Mouse (Mus musculus) C2C12 (cell line): ENCODE results near the gene Gmpr. TPM values are rescaled to one million over a fixed set of nuclear protein-coding genes. Genes with fewer than 3 reads are reported as not detected.

ENCODE experiments used
- H3K27me3 ChIP-seq: one replicate; pipeline ENCODE4 v1.6.1; 2011; ENCODE audit not compliant: control insufficient read depth, insufficient read depth, insufficient read length
- H3K36me3 ChIP-seq: one replicate; pipeline ENCODE4 v1.6.1; 2011; ENCODE audit not compliant: control insufficient read depth, insufficient read depth
- H3K4me3 ChIP-seq: one replicate; pipeline ENCODE4 v1.5.1; 2011; ENCODE audit warnings: mild to moderate bottlenecking, control low read depth; ENCODE audit not compliant: poor library complexity, insufficient read depth, severe bottlenecking
- H3K79me2 ChIP-seq: one replicate; pipeline ENCODE4 v1.6.1; 2011; ENCODE audit not compliant: control insufficient read depth, insufficient read depth
- H3K79me3 ChIP-seq: one replicate; pipeline ENCODE4 v1.6.1; 2011; ENCODE audit warnings: low read depth, control low read depth
- H3ac ChIP-seq: one replicate; pipeline ENCODE3; 2011; ENCODE audit warnings: low read depth; ENCODE audit not compliant: control insufficient read depth, insufficient read length
- CEBPB ChIP-seq: IDR thresholded peaks from one replicate; pipeline ENCODE4 v1.6.1; 2011; ENCODE audit warnings: low read depth, mild to moderate bottlenecking, control low read depth, moderate library complexity
- CTCF ChIP-seq: IDR thresholded peaks from one replicate; pipeline ENCODE4 v1.5.1; 2011; ENCODE audit not compliant: control insufficient read depth, insufficient read depth, insufficient read length
- FOSL1 ChIP-seq: IDR thresholded peaks from one replicate; pipeline ENCODE4 v1.8.0; 2011; ENCODE audit warnings: mild to moderate bottlenecking, low read length; ENCODE audit not compliant: poor library complexity, insufficient read depth, severe bottlenecking
- MAX ChIP-seq: IDR thresholded peaks from one replicate; pipeline ENCODE4 v1.6.1; 2011; ENCODE audit warnings: mild to moderate bottlenecking, control low read depth
- MYOD1 ChIP-seq: IDR thresholded peaks from one replicate; pipeline ENCODE4 v1.6.1; 2011; ENCODE audit warnings: low read depth; ENCODE audit not compliant: control insufficient read depth, insufficient read length
- MYOG ChIP-seq: IDR thresholded peaks from one replicate; pipeline ENCODE4 v1.6.1; 2011; ENCODE audit not compliant: control insufficient read depth, insufficient read length; ENCODE audit errors: extremely low read depth
- USF1 ChIP-seq: IDR thresholded peaks from one replicate; pipeline ENCODE4 v1.6.1; 2011; ENCODE audit warnings: low read depth, mild to moderate bottlenecking, control low read depth, moderate library complexity
- polyA plus RNA-seq: library from polyadenylated mRNA; unstranded; fragments of >200 nt; fragmentation: generic; extraction: Trizol; gene quantifications from one replicate; pipeline ENCODE4 v1.2.1, GENCODE M21; 2012; ENCODE audit warnings: missing spikeins

Gene Gmpr
- polyA plus RNA-seq, 1 experiment: 12.9 TPM

- Histone ChIP-seq H3K36me3 (no peaks in the 10 kb centered on the region), H3K79me3 (no peaks in the 10 kb centered on the region), H3K4me3 (no peak overlapping the region), H3K27me3 (no peaks in the 10 kb centered on the region), H3ac (no peak overlapping the region), H3K79me2 (no peaks in the 10 kb centered on the region)
- TF ChIP-seq FOSL1: no peak
Observed at GRCm38 (mm10) chr13:45466031-45466519, 41.2 kb upstream of the Gmpr start.

- TF ChIP-seq USF1 (no peak), CTCF (no peak), FOSL1 (no peak), CEBPB (no peak), MYOD1 (no peak), MYOG (no peak), MAX (no peak)
- no peaks in the 10 kb centered on the region for H3K79me3 ChIP-seq
Observed at GRCm38 (mm10) chr13:45468751-45469150, 38.5 kb upstream of the Gmpr start.

GRCm38 (mm10) chr13:45469481-45470301, 37.6 kb upstream of the Gmpr start:
- Histone ChIP-seq H3ac (peak overlapping the region; percentile 1), H3K27me3 (no peaks in the 10 kb centered on the region), H3K36me3 (no peaks in the 10 kb centered on the region), H3K79me2 (no peaks in the 10 kb centered on the region), H3K79me3 (no peaks in the 10 kb centered on the region), H3K4me3 (no peak overlapping the region)
- TF ChIP-seq MAX: no peak
- TF ChIP-seq MYOD1: no peak
- TF ChIP-seq FOSL1: no peak
- no peak for TF ChIP-seq MYOG
- no peak for TF ChIP-seq CEBPB

More at GRCm38 (mm10) chr13:45468751-45469150, 38.5 kb upstream of the Gmpr start:
- no peaks in the 10 kb centered on the region for H3K27me3 ChIP-seq
- H3ac ChIP-seq: no peak overlapping the region
- H3K4me3 ChIP-seq: no peak overlapping the region
- no peaks in the 10 kb centered on the region for H3K79me2 ChIP-seq
- no peaks in the 10 kb centered on the region for H3K36me3 ChIP-seq

GRCm38 (mm10) chr13:45473311-45473710, 33.9 kb upstream of the Gmpr start:
- Histone ChIP-seq H3ac (no peak overlapping the region), H3K36me3 (no peaks in the 10 kb centered on the region), H3K4me3 (no peak overlapping the region), H3K27me3 (no peaks in the 10 kb centered on the region), H3K79me3 (no peaks in the 10 kb centered on the region), H3K79me2 (no peaks in the 10 kb centered on the region)
- TF ChIP-seq MYOD1 (no peak), MYOG (no peak), CEBPB (no peak), CTCF (no peak), MAX (no peak), FOSL1 (no peak), USF1 (no peak)

- Histone ChIP-seq H3K27me3 (no peaks in the 10 kb centered on the region), H3K4me3 (no peak overlapping the region), H3K79me3 (no peaks in the 10 kb centered on the region), H3ac (no peak overlapping the region), H3K79me2 (no peaks in the 10 kb centered on the region), H3K36me3 (no peaks in the 10 kb centered on the region)
- TF ChIP-seq CTCF (no peak), MYOG (no peak), MAX (no peak), USF1 (no peak)
Observed at GRCm38 (mm10) chr13:45475297-45475696, 31.9 kb upstream of the Gmpr start.

GRCm38 (mm10) chr13:45477183-45477582, 30.1 kb upstream of the Gmpr start:
- no peaks in the 10 kb centered on the region for H3K79me2 ChIP-seq
- H3K79me3 ChIP-seq: no peaks in the 10 kb centered on the region
- TF ChIP-seq USF1 (no peak), CEBPB (no peak), CTCF (peak; percentile 50)
- H3K36me3 ChIP-seq: no peaks in the 10 kb centered on the region
- no peak overlapping the region for H3K4me3 ChIP-seq
- no peaks in the 10 kb centered on the region for H3K27me3 ChIP-seq
- no peak overlapping the region for H3ac ChIP-seq
